Mouse (Mus musculus): ENCODE data around the gene Kit.

DNA sequence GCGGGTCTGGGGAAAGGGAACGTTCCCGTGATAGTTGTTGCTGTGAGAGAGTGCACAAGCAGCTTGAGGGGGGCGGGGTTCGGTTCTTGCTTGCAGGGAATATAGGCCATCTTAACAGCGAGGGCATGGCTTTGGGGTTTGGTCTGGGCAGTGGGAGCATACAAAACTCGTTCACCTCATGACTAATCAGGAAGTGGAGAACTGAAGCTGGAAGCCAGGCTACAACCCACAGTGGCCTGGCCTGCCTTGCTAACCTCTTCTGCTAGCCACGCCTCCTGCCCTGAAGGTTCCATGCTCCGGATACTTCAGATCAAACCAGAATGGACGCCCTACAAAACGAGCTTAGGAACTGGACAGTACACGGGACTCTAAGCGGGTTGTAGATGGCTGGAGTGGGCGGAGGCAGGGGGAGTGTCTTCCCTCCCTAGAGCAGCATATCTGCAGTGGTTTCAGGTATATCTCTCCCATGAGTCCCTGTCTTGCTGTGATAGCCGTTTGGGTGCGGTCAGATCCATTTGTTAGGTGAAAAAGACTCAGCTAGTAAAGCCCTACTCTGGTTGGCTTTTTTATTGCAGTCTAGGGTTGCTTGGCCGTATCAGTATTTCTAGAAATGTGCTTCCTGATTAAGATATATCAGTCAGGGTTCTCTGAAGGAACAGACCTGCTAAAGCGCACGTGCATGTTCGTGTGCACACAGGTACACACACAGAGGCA, 49.4 kb downstream of the Kit start:
- TF ChIP-seq CTCF (IDR thresholded peaks at IDR 0.05; ENCODE audit: low read depth) (no peak), EP300 (IDR thresholded peaks at IDR 0.05; ENCODE audit: low read depth) (peak; percentile 73)

Data from liver, embryonic 14.5 days (tissue).